Mouse (Mus musculus): ENCODE data around the gene Chn1. TPM values are rescaled to one million over a fixed set of nuclear protein-coding genes. Genes with fewer than 3 reads are reported as not detected.

Chn1 gene
- polyA plus RNA-seq, 1 experiment: 67.6 TPM

GRCm38 (mm10) chr2:73631816-73632215 lies 143.3 kb downstream of the Chn1 start:
- 0 out of 2 replicates have a peak, but pooled peaks cover 2% of the 10 kb centered on the region for H3K4me1 ChIP-seq (ENCODE audit: control insufficient read depth, insufficient read depth, insufficient read length, low read length)
- H3K27ac ChIP-seq (replicated peaks; ENCODE audit: low read depth, low read length): no peak overlapping the region
- H3K4me3 ChIP-seq (ENCODE audit: insufficient read depth, low read depth, low read length): no peak overlapping the region

DNA sequence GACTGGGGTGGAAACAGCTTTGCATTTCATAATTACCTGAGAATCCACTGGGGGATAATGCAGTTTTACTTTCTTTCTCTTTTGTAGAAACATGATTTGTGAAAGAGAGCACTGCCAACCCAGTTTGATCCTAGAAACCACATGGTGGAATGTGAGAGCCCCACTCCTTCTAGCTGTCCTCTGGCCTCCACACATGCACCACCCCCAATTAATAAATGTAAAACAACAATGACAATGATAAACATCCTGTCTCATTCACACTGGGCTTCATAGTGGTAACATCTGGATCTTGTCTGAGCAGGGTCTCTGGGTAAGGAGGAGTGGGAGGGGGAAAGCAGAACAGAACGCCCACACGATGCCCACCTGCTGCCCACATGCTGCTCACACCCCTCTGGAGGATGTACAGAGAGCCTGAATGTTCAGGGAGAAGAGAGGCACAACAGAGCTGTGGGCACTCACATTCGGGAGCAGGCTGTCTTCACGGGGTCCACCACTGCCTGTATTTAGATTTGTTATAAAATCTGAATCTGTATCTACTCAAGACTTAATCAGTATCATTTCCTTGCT lies 156.6 kb downstream of the Chn1 start:
- H3K27ac ChIP-seq (replicated peaks; ENCODE audit: low read depth, low read length): no peak overlapping the region
- peaks cover 4% of the 10 kb centered on the region for H3K4me1 ChIP-seq (ENCODE audit: control insufficient read depth, insufficient read depth, insufficient read length, low read length)
- H3K4me3 ChIP-seq (ENCODE audit: insufficient read depth, low read depth, low read length): no peak overlapping the region

- no peak overlapping the region for H3K4me3 ChIP-seq (ENCODE audit: insufficient read depth, low read depth, low read length)
- H3K4me1 ChIP-seq (ENCODE audit: control insufficient read depth, insufficient read depth, insufficient read length, low read length): peaks cover 4% of the 10 kb centered on the region
- H3K27ac ChIP-seq (replicated peaks; ENCODE audit: low read depth, low read length): peak overlapping the region; percentile 76
Observed at GRCm38 (mm10) chr2:73616434-73617057, 158.6 kb downstream of the Chn1 start.

- Histone ChIP-seq H3K27ac (replicated peaks; ENCODE audit: low read depth, low read length) (no peak overlapping the region), H3K4me1 (ENCODE audit: control insufficient read depth, insufficient read depth, insufficient read length, low read length) (peaks cover 4% of the 10 kb centered on the region), H3K4me3 (ENCODE audit: insufficient read depth, low read depth, low read length) (no peak overlapping the region)
Observed at GRCm38 (mm10) chr2:73615456-73615855, 159.7 kb downstream of the Chn1 start.

DNA sequence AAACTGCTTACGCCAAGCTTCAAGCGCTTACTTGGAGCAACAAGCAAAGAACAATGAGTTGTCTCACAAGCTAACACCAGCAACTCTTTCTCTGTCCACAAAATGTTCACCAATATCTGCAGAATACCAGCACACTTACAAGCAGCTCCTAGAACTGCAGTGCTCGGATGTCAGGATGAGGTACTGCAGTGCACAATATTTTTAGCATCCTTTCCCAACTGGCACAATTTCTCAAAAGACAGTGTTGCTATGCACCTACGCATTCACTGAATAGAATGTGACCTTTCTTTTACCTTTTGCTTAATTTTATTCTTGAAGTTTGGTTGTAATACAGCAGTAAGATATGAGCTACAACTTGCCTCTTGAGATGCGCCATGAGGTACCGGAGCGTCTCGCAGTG lies 160.8 kb downstream of the Chn1 start:
- Histone ChIP-seq H3K4me1 (ENCODE audit: control insufficient read depth, insufficient read depth, insufficient read length, low read length) (peaks cover 4% of the 10 kb centered on the region), H3K4me3 (ENCODE audit: insufficient read depth, low read depth, low read length) (no peak overlapping the region), H3K27ac (replicated peaks; ENCODE audit: low read depth, low read length) (no peak overlapping the region)

- peaks cover 4% of the 10 kb centered on the region for H3K4me1 ChIP-seq (ENCODE audit: control insufficient read depth, insufficient read depth, insufficient read length, low read length)
- no peak overlapping the region for H3K4me3 ChIP-seq (ENCODE audit: insufficient read depth, low read depth, low read length)
- H3K27ac ChIP-seq (replicated peaks; ENCODE audit: low read depth, low read length): no peak overlapping the region
Observed at GRCm38 (mm10) chr2:73612941-73613340, 162.2 kb downstream of the Chn1 start.

GRCm38 (mm10) chr2:73612367-73612914 lies 162.7 kb downstream of the Chn1 start:
- H3K4me3 ChIP-seq (ENCODE audit: insufficient read depth, low read depth, low read length): no peak overlapping the region
- H3K27ac ChIP-seq (replicated peaks; ENCODE audit: low read depth, low read length): no peak overlapping the region
- peaks cover 4% of the 10 kb centered on the region for H3K4me1 ChIP-seq (ENCODE audit: control insufficient read depth, insufficient read depth, insufficient read length, low read length)

DNA sequence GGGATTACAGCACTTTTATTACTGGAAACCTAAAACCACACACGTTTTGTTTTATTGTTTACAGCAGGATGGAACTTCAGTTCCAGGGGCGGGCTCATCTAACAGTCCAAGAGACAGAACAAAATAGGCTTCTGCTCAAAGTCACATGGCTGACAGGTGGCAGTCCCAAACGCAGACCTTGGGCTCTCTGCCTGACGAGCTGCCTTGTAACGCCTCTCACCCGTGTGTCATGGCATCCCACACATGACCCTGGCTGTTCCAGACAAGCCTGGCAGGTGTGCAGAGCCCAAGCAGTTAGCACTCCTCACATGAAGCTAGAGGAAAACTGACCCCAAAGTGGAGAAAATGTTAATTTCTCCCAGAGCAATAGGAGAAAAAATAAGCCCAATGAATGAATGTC lies 163.3 kb downstream of the Chn1 start:
- peaks cover under 1% of the 10 kb centered on the region for H3K4me1 ChIP-seq (ENCODE audit: control insufficient read depth, insufficient read depth, insufficient read length, low read length)
- H3K27ac ChIP-seq (replicated peaks; ENCODE audit: low read depth, low read length): no peak overlapping the region
- H3K4me3 ChIP-seq (ENCODE audit: insufficient read depth, low read depth, low read length): no peak overlapping the region

DNA sequence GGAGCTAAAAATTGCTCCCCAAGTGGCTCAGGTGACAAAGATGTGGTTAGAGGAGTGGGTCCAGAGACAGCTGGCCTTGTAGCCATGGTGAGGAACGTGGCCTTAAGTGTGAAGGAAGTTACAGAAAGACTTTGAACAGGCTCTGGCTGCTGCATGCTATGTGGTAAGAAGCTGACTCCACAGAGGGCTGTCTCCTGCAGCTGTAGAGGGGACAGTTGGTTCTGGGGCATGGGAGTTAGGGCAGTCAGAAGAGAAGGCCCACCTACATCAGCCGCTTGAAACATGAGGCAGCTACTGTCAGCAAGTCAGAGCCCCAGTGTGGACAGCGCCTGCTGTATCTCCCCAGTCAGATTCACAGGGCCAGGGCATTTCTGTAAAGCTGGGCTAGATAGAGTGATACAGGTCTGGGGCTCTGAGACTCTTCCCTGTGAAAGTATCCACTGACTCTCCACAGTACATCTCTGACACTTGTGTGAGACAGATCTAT lies 165.4 kb downstream of the Chn1 start:
- H3K27ac ChIP-seq (replicated peaks; ENCODE audit: low read depth, low read length): no peak overlapping the region
- H3K4me1 ChIP-seq (ENCODE audit: control insufficient read depth, insufficient read depth, insufficient read length, low read length): no peaks in the 10 kb centered on the region

GRCm38 (mm10) chr2:73609067-73609723 lies 166.0 kb downstream of the Chn1 start:
- Histone ChIP-seq H3K27ac (replicated peaks; ENCODE audit: low read depth, low read length) (no peak overlapping the region), H3K4me3 (ENCODE audit: insufficient read depth, low read depth, low read length) (no peak overlapping the region), H3K4me1 (ENCODE audit: control insufficient read depth, insufficient read depth, insufficient read length, low read length) (no peaks in the 10 kb centered on the region)

More for the DNA sequence above, 165.4 kb downstream of the Chn1 start:
- H3K4me3 ChIP-seq (ENCODE audit: insufficient read depth, low read depth, low read length): no peak overlapping the region

DNA sequence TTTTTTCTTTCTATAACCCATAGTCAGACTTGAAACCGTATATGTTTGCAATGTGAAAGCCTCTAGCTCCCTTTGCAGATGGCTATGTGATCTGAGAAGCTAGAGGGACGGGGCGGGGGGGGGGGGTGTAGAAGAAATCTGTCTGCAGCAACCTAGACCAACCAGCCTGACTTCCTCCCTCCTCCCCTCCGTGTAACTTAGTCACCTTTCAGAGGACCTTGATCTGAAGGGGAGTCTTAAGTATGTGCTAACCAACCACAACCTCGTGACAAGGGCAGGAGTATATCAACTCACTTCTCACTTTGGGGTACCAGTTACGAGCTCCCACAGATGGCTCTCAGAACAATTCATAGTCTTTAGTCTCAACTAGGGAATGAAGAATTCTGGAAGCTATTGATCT lies 166.8 kb downstream of the Chn1 start:
- no peak overlapping the region for H3K4me3 ChIP-seq (ENCODE audit: insufficient read depth, low read depth, low read length)
- H3K4me1 ChIP-seq (ENCODE audit: control insufficient read depth, insufficient read depth, insufficient read length, low read length): no peaks in the 10 kb centered on the region
- no peak overlapping the region for H3K27ac ChIP-seq (replicated peaks; ENCODE audit: low read depth, low read length)

DNA sequence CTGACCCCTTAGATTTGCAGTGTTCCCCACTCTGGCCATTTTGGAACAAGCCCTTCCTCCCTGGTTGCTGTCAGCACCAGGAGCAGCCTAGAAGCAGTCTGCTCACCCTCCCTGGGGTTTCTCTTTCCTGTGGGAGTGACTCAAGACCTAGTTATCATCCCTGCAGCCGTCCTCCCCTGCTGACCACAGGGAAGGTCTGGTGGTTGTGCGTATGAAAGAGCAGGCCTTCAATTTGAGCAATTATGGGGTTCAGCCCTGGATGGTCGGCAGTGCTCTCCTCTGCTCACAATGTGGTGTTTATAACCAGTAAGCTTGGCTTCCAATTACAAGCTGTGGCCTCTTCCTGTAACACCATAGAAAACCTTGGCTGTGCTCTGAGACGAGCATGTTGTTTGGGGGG lies 167.5 kb downstream of the Chn1 start:
- no peak overlapping the region for H3K4me3 ChIP-seq (ENCODE audit: insufficient read depth, low read depth, low read length)
- H3K4me1 ChIP-seq (ENCODE audit: control insufficient read depth, insufficient read depth, insufficient read length, low read length): no peaks in the 10 kb centered on the region
- H3K27ac ChIP-seq (replicated peaks; ENCODE audit: low read depth, low read length): no peak overlapping the region

- H3K27ac ChIP-seq (replicated peaks; ENCODE audit: low read depth, low read length): no peak overlapping the region
- no peaks in the 10 kb centered on the region for H3K4me1 ChIP-seq (ENCODE audit: control insufficient read depth, insufficient read depth, insufficient read length, low read length)
- no peak overlapping the region for H3K4me3 ChIP-seq (ENCODE audit: insufficient read depth, low read depth, low read length)
Observed at GRCm38 (mm10) chr2:73607146-73607545, 168.0 kb downstream of the Chn1 start.

- no peak overlapping the region for H3K27ac ChIP-seq (replicated peaks; ENCODE audit: low read depth, low read length)
- no peaks in the 10 kb centered on the region for H3K4me1 ChIP-seq (ENCODE audit: control insufficient read depth, insufficient read depth, insufficient read length, low read length)
- no peak overlapping the region for H3K4me3 ChIP-seq (ENCODE audit: insufficient read depth, low read depth, low read length)
Observed at GRCm38 (mm10) chr2:73606616-73607015, 168.5 kb downstream of the Chn1 start.

- Histone ChIP-seq H3K4me3 (ENCODE audit: insufficient read depth, low read depth, low read length) (no peak overlapping the region), H3K4me1 (ENCODE audit: control insufficient read depth, insufficient read depth, insufficient read length, low read length) (no peaks in the 10 kb centered on the region; the same call in 1 of the 2 replicates), H3K27ac (replicated peaks; ENCODE audit: low read depth, low read length) (no peak overlapping the region)
Observed at GRCm38 (mm10) chr2:73605077-73605476, 170.1 kb downstream of the Chn1 start.

All from brown adipose tissue, adult 24 weeks (tissue).